Mouse (Mus musculus): Measurements from ENCODE around the gene Gm49337. TPM values are rescaled to one million over a fixed set of nuclear protein-coding genes. Genes with fewer than 3 reads are reported as not detected.
A peak's percentile ranks its signal among the peaks of the same experiment; 100 is the strongest.

The Gm49337 gene
- total RNA-seq (2015) (not detected in 2 replicates), total RNA-seq (2017) (0.48 TPM in 1 of 2 replicates, not detected in the other)

DNA sequence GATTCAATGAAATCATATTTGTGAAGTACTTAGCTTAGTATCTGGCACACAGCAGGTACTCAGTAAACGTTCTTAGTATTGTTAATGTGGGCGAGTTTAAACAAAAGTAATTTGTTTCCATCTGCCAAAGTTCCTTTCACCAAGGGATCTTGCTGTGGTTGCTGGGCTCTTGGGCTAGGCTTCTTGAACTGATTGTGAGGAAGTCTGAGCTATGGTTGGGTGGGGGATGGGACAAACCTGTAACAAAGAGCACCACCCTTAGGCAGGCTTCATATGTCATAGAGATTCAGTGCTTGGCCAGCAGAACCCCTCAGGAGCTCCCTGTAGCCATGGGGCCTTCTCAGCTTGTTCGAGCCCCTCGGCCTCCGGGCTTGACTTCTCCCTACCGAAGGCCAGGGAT lies at the start of gene Gm49337, which contains the start of gene 1700042G07Rik:
Gene Gm49337, plus strand, starts transcription at position 313 of the 400 bp plus-strand sequence.
Gene 1700042G07Rik, plus strand, starts transcription at position 301 of the 400 bp plus-strand sequence.
- ATAC-seq (ENCODE audit: poor library complexity, severe bottlenecking): no peak

- ATAC-seq (ENCODE audit: poor library complexity, severe bottlenecking): peak; percentile 96
Observed at GRCm38 (mm10) chr4:116123602-116124519, 49.3 kb upstream of the Gm49337 start, which contains the start of the genes Rad54l and Pomgnt1. TSS of gene Rad54l (minus strand) at chr4:116123690. TSS of gene Pomgnt1 (plus strand) at chr4:116123840.

DNA sequence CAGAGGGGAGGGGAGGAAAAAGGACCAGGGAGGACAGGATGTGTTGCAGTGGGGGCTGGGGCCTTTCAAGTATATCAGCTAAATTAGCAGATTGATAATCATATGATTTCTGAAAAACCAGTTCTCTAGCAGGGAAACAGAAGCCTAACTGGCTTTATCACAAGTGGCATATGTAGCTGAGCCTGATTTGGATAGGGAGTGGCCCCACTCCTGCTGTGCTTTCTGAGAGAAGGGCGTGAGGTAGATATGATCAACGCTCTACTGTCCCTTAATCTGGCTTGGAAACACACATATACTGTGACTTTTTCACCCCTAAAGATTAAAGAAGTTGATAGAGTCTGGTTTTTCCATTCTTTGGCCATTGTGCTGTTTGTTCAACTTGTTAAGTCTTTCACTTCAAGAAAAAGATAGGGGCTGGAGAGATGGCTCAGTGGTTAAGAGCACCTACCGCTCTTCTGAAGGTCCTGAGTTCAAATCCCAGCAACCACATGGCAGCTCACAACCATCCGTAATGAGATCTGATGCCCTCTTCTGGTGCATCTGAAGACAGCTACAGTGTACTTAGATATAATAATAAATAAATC lies 47.3 kb upstream of the Gm49337 start:
- no peak for ATAC-seq (ENCODE audit: poor library complexity, severe bottlenecking)

GRCm38 (mm10) chr4:116127956-116128355 lies 45.2 kb upstream of the Gm49337 start:
- no peak for ATAC-seq (ENCODE audit: poor library complexity, severe bottlenecking)

DNA sequence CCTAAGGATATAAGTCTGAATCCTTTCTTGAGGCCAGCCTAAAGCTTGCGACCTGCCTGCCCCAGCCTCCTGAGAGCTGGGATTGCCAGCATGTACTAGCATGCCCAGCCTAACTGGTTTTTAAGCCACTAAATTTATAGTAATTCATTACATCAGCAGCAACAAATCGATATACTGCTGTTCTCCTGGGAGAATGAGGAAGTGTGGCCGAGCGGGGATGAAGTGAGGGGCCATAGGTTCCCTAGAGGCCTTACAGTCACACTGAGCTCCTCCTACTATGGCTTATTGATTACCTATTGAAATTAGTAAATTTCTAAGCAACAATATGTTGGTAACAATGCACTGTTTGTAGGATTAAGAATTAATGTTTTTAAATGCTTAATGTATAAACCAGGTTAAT lies 40.1 kb upstream of the Gm49337 start:
- no peak for ATAC-seq (ENCODE audit: poor library complexity, severe bottlenecking)

- peak; percentile 80 for ATAC-seq (ENCODE audit: poor library complexity, severe bottlenecking)
Observed at GRCm38 (mm10) chr4:116134990-116135389, 38.2 kb upstream of the Gm49337 start.

GRCm38 (mm10) chr4:116137421-116137996 lies 35.7 kb upstream of the Gm49337 start:
- ATAC-seq (ENCODE audit: poor library complexity, severe bottlenecking): no peak

GRCm38 (mm10) chr4:116140801-116141574 lies 32.2 kb upstream of the Gm49337 start:
- no peak for ATAC-seq (ENCODE audit: poor library complexity, severe bottlenecking)

DNA sequence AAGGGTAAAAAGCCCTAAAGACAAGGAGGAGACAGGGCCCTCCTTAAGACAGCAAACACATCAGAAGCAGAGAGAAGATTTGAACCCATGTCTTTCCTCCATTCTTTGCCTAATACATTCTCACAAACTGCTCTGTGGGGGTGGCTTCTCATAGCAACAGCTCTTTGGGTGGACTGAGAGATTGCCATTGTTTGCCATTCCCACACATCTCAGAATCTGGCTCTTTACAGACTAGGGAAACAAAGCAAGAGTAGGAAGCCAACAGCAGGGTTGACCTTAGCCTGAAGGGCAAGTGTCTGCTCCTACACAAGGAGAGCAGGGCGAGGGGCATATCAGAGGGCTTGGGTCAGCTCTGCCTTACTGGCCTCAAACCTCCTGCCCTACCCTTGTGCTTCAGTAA lies 31.4 kb upstream of the Gm49337 start:
- ATAC-seq (ENCODE audit: poor library complexity, severe bottlenecking): no peak

DNA sequence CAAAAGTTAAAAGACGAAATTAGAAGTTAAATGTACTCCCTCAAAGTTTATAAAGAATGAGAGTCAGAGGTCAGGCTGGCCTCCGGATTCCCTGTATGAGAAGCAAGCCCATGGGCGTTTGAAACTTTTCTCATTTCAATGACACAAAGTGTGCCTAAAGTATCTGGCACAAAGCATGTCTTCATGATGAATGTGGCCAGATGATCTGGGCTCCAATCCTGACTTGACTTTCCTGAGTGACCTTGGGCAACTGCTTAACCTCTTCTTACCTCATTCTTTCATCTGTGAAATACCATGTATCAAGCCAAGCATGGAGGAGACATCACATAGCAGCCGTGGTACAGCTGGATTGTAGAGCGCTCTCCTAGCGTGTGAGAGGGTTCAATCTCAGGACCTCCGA lies 30.9 kb upstream of the Gm49337 start:
- ATAC-seq (ENCODE audit: poor library complexity, severe bottlenecking): no peak

GRCm38 (mm10) chr4:116143317-116143811 lies 29.8 kb upstream of the Gm49337 start:
- ATAC-seq (ENCODE audit: poor library complexity, severe bottlenecking): 0 out of 2 replicates have a peak, but pooled peaks have one; percentile 33

DNA sequence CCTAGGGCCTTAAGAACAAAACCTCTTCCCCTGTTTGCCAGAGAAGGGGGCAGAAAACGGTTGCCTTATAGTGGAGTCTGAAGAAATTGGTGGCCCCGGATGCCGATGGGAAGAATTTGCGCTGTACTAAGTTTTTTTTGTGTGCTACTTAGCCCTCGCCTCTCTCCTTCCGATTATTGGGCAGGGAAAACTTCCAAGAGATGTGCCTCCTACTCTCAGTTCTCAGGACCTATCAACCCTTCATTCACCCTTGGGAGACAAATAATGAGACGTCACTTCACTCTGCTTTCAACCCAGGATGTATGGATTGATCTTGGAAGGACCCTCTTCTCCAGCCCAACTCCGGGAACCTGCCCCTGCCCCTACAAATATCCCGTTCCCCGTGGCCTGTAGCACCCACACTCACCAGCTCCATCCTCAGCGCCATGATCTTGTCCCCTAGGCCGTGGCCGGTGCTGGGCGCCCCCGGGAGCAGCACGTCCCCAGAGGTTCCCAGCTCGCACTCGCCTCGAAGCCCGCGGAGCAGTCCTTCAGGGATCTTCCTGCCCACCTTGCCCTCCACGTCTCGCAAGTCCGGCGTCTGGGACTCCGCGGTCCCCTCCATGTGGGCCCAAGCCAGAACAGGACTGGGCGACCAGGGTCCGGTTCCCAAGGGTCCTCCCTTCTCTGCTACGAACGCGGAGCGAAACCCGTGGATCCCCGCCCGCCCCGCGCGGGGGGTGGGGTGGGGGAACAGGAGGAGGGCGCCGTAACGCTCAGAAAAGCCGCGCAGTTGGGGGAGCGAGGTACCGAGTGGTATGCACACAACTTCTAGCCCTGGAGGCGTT lies 29.1 kb upstream of the Gm49337 start:
- ATAC-seq (ENCODE audit: poor library complexity, severe bottlenecking): peak; percentile 64

GRCm38 (mm10) chr4:116149812-116150155 lies 23.4 kb upstream of the Gm49337 start:
- ATAC-seq (ENCODE audit: poor library complexity, severe bottlenecking): no peak

DNA sequence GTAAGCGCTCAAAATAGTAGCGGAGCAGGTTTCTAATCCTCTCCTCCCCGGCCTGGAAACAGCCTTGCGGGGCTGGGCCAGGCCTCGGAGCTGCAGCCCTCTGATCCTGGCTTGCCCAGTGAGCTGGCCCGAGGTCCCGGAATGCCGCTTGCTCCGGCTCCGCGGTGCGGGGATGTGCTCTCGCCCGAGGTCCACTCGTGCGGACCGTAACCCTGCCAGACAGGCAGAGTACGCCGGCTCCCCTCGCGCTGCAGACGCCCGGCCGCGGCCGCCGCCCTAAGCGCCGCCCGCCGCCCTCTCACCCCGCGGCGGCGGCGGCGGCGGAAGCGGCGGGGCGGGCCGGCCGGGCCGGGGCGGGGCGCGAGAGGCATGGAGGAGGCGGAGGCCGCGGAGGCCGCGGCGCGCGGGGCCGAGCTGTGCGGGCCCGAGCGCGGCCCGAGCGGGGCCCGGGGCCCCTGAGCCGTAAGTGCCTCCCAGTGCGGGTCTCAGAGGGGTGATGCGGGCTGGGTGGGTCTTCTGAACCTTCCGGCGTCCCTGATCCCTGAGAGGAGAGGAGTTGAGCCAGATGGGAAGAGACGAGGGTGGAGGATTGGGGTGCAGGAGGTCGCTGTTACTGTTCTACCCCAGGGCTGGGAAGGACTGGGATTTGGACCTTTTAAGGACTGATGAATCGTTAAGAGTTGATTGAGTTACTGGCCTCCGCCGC lies 22.9 kb upstream of the Gm49337 start:
- peak; percentile 88 for ATAC-seq (ENCODE audit: poor library complexity, severe bottlenecking)

DNA sequence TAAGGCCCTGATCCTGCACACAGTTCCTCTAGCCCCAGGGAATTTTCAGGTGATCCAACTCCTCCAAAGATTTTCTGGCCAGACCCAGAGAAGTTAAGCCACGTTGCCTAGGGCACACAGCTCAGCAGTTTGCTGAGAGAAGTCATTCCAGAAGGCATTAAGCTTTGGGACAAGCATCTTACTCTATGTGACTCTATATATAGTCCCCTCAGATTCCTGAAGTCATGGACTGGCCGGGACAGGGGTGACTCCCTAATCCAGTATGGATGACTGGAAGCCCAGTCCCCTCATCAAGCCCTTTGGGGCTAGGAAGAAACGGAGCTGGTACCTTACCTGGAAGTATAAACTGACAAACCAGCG lies 22.3 kb upstream of the Gm49337 start:
- no peak for ATAC-seq (ENCODE audit: poor library complexity, severe bottlenecking)

DNA sequence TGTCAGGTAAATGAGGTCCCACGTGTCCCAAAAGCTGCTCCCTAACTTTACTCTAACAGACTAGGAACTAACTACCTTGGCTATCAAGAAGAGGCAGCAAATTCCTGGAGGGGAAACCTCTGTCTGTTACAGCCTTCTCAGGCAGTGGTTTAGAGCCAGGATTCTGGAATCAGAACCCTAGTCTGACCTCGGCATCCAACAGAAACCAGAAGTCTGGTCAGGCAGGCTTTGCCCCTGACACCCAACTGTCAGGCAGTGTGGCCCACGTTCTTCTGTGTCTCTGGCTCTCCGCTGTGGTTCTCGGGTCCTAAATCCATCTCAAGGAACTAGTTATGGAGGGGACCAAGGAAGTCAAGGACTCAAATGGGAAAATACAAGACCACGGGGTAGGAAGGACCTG lies 21.9 kb upstream of the Gm49337 start, which contains the start of gene Lurap1:
Gene Lurap1, minus strand, starts transcription at position 101 of the 400 bp plus-strand sequence.
- ATAC-seq (ENCODE audit: poor library complexity, severe bottlenecking): no peak

DNA sequence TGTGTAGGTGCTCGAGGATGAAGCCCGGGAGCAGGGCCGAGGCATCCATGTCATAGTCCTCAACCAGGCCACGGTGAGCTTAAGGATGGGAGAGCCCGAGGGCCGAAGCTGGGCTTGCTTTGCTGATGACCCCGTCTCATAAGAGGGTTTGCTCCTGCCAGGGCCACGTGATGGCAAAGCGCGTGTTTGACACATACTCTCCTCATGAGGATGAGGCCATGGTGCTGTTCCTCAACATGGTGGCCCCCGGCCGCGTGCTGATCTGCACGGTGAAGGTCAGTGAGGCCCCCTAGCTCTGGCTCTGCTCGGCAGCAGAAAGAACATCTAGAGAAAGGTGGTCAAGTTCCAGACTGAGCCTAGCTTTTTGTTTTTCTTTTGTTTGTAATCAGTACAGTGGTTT lies 20.5 kb upstream of the Gm49337 start:
- ATAC-seq (ENCODE audit: poor library complexity, severe bottlenecking): no peak

DNA sequence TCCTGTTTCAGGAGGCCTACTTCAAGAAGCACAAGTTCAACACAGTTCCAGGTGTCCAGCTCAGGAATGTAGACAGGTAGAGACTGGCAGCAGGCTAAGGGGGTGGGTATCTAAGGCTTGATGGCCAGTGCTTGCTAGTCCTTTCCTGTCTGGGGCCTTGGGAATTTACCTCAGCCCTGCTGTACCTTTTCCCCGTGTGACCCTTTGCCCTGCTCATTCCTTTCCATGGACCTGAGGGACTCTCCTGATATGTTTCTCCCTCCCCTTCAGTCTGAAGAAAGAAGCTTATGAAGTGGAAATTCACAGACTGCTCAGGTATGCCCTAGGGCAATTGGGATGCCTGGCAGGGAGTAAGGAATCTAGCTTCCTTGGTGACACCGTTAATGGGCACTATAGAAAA lies 15.3 kb upstream of the Gm49337 start:
- ATAC-seq (ENCODE audit: poor library complexity, severe bottlenecking): no peak

DNA sequence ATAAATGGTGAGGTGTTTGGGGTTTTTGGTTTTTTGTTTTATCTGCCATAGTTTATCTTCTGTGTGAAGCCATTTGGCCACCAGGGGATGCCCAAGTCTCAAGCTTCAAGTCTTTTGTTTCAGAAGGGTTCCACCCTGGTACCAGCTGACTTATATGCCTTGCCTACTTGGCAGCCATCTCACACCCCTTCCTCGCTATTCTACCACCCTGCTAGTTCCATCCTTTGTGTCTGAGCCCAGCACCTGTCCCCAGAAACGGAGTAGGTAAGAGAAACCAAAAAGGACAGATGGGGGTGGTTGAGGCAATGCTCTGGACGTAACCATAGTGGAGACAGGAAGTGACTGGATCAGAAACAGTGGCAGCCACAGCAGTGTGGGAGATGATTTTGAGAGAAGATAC lies 13.3 kb upstream of the Gm49337 start:
- ATAC-seq (ENCODE audit: poor library complexity, severe bottlenecking): peak; percentile 73
